Mouse (Mus musculus) C2C12 (cell line): ENCODE results near the gene Rcl1. TPM values are rescaled to one million over a fixed set of nuclear protein-coding genes. Genes with fewer than 3 reads are reported as not detected.

Source experiments
- H3K27me3 ChIP-seq: one replicate; pipeline ENCODE4 v1.6.1; 2011; ENCODE audit not compliant: control insufficient read depth, insufficient read depth, insufficient read length
- H3K36me3 ChIP-seq: one replicate; pipeline ENCODE4 v1.6.1; 2011; ENCODE audit not compliant: control insufficient read depth, insufficient read depth
- H3K4me3 ChIP-seq: one replicate; pipeline ENCODE4 v1.5.1; 2011; ENCODE audit warnings: mild to moderate bottlenecking, control low read depth; ENCODE audit not compliant: poor library complexity, insufficient read depth, severe bottlenecking
- H3K79me2 ChIP-seq: one replicate; pipeline ENCODE4 v1.6.1; 2011; ENCODE audit not compliant: control insufficient read depth, insufficient read depth
- H3K79me3 ChIP-seq: one replicate; pipeline ENCODE4 v1.6.1; 2011; ENCODE audit warnings: low read depth, control low read depth
- H3ac ChIP-seq: one replicate; pipeline ENCODE3; 2011; ENCODE audit warnings: low read depth; ENCODE audit not compliant: control insufficient read depth, insufficient read length
- CEBPB ChIP-seq: IDR thresholded peaks from one replicate; pipeline ENCODE4 v1.6.1; 2011; ENCODE audit warnings: low read depth, mild to moderate bottlenecking, control low read depth, moderate library complexity
- CTCF ChIP-seq: IDR thresholded peaks from one replicate; pipeline ENCODE4 v1.5.1; 2011; ENCODE audit not compliant: control insufficient read depth, insufficient read depth, insufficient read length
- FOSL1 ChIP-seq: IDR thresholded peaks from one replicate; pipeline ENCODE4 v1.8.0; 2011; ENCODE audit warnings: mild to moderate bottlenecking, low read length; ENCODE audit not compliant: poor library complexity, insufficient read depth, severe bottlenecking
- MAX ChIP-seq: IDR thresholded peaks from one replicate; pipeline ENCODE4 v1.6.1; 2011; ENCODE audit warnings: mild to moderate bottlenecking, control low read depth
- MYOD1 ChIP-seq: IDR thresholded peaks from one replicate; pipeline ENCODE4 v1.6.1; 2011; ENCODE audit warnings: low read depth; ENCODE audit not compliant: control insufficient read depth, insufficient read length
- MYOG ChIP-seq: IDR thresholded peaks from one replicate; pipeline ENCODE4 v1.6.1; 2011; ENCODE audit not compliant: control insufficient read depth, insufficient read length; ENCODE audit errors: extremely low read depth
- USF1 ChIP-seq: IDR thresholded peaks from one replicate; pipeline ENCODE4 v1.6.1; 2011; ENCODE audit warnings: low read depth, mild to moderate bottlenecking, control low read depth, moderate library complexity
- polyA plus RNA-seq: library from polyadenylated mRNA; unstranded; fragments of >200 nt; fragmentation: generic; extraction: Trizol; gene quantifications from one replicate; pipeline ENCODE4 v1.2.1, GENCODE M21; 2012; ENCODE audit warnings: missing spikeins

Rcl1 gene
- polyA plus RNA-seq, 1 experiment, result 45.4 TPM

DNA sequence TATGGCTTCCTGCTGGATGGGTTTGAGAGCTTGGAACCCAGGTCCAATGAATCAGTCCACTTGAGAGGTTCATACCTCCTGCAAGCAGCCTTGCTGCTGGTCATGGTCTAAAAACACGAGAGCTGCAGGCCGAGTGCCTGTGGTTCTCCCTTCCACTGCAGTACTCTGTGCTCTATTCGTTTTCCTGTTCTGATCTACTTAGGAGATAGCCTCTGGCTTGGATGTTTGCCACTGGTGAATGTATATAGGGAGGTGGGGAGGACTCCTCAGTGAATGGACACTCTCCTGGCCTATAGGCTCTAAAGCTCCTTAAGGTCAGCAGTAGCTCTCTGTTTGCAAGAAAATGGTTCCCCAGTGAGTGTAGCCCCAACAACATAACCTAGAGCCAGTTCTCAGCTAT lies 57.3 kb downstream of the Rcl1 start:
- Histone ChIP-seq H3K27me3 (no peaks in the 10 kb centered on the region), H3K79me3 (no peaks in the 10 kb centered on the region), H3K4me3 (no peak overlapping the region), H3K79me2 (no peaks in the 10 kb centered on the region), H3K36me3 (no peaks in the 10 kb centered on the region), H3ac (no peak overlapping the region)
- TF ChIP-seq CTCF, result no peak
- no peak for TF ChIP-seq MYOD1
- no peak for TF ChIP-seq CEBPB
- TF ChIP-seq MAX, result no peak
- no peak for TF ChIP-seq MYOG
- TF ChIP-seq USF1, result no peak
- TF ChIP-seq FOSL1, result no peak

DNA sequence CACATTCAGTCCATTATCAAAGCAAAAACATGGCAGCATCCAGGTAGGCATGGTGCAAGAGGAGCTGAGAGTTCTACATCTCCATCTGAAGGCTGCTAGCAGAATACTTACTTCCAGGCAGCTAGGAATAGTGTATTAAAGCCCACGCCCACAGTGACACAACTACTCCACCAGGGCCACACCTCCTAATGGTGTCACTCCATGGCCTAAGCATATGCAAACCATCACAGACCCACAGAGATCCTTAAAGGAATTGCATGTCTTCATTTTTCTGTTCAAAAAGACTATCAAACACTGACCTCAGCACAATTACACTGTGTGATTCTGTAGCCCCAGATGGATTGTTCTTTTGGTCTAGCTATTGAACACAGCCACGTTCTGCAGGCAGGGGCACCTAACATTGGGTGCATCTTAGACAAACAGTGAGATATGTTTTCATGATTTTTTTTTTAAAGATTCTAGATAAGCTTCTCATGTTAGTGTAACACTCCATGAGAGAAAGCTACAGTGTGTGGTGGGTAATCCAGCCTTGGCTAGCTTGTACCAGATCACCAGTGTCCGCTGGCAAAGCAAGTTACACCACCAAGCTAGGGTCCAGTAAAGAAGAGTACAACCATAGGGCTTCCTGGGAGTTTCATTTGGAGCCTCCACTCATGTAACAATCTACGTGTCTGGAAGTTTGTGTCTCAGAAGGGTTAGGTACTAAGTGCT lies 62.8 kb downstream of the Rcl1 start:
- Histone ChIP-seq H3K4me3 (no peak overlapping the region), H3K79me2 (no peaks in the 10 kb centered on the region)

DNA sequence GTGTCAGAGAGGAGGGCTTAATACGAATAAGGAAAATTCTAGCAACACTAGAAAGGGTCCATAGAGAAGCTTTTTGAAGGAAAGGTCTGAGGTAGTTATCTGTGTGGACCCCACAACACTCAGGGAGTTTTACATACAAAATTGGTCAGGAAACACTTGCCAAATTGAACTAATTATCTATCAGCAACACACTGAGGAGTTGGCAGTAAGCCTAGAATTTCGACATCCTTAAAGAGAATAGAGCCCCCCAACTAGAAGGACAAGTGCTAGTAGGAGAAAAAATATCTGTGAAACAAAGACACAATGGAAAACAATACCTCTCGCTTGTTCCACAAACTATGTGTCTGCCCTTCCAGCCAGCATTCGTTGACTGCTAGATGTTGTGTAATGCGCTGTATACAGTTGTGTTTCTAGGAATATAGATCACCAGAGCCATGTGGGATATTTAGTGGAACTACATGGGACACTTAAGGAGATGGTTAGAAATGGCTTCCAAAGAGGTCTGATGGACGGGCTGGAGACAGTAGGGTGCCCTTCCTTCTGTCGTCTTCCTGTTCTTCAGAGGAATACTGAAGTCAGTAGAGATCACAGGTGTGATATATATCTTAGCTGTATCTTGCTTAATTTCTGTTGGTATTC lies 63.5 kb downstream of the Rcl1 start:
- no peaks in the 10 kb centered on the region for H3K27me3 ChIP-seq
- no peaks in the 10 kb centered on the region for H3K36me3 ChIP-seq
- H3K79me2 ChIP-seq, result no peaks in the 10 kb centered on the region
- H3K4me3 ChIP-seq, result no peak overlapping the region
- TF ChIP-seq MAX, result no peak
- TF ChIP-seq FOSL1, result no peak
- no peak for TF ChIP-seq CEBPB
- no peak for TF ChIP-seq USF1
- TF ChIP-seq MYOD1, result no peak
- TF ChIP-seq CTCF, result no peak
- TF ChIP-seq MYOG, result no peak
- H3K79me3 ChIP-seq, result no peaks in the 10 kb centered on the region
- H3ac ChIP-seq, result no peak overlapping the region

More for the DNA sequence above, 62.8 kb downstream of the Rcl1 start:
- Histone ChIP-seq H3K27me3 (no peaks in the 10 kb centered on the region), H3ac (no peak overlapping the region), H3K79me3 (no peaks in the 10 kb centered on the region), H3K36me3 (no peaks in the 10 kb centered on the region)
- TF ChIP-seq MYOG (no peak), USF1 (no peak)

DNA sequence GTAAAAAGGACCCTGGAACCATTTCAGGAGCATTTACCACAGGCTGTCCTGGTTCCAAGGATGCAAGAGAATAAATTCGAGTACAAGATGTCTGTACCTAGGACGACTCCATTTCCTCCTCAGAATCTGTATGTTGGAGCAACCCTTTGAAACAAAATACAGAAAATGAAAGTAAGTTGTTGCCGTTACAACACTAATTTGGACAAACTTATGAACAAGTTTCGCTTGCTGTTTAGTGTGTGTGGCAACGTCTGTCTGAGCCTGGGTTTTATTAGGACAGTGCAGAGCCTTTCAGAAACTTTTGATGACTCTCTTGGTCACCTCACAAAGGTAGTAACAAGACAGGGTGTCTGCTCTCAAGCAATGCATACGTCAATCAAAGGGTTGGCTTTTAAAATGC lies 66.8 kb downstream of the Rcl1 start:
- Histone ChIP-seq H3K79me3 (no peaks in the 10 kb centered on the region), H3ac (no peak overlapping the region), H3K36me3 (no peaks in the 10 kb centered on the region), H3K27me3 (no peaks in the 10 kb centered on the region), H3K4me3 (no peak overlapping the region), H3K79me2 (no peaks in the 10 kb centered on the region)
- TF ChIP-seq FOSL1, result no peak

DNA sequence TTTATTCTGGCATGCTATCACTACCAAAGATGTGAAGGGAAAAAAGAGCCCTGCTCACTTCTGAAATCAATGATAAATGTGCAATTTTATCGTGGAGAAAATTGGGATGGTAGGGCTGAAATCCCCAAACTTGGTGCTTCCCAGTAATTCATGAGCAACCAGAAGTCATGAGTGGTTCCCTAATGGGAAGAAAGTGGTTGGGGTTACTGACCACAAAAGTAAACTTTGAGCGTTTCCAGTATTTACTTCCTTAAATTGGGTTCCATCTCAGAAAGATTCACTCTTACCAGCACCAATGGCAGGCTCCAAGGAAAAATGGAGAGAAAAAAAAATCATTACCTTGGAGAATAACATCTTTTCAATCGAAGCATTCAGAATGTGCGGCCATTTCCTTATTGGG lies 79.2 kb downstream of the Rcl1 start:
- Histone ChIP-seq H3K36me3 (no peaks in the 10 kb centered on the region), H3K79me2 (no peaks in the 10 kb centered on the region), H3K27me3 (no peaks in the 10 kb centered on the region), H3K79me3 (no peaks in the 10 kb centered on the region), H3ac (no peak overlapping the region), H3K4me3 (no peak overlapping the region)
- TF ChIP-seq MYOD1, result no peak
- no peak for TF ChIP-seq MYOG
- TF ChIP-seq CTCF, result no peak
- no peak for TF ChIP-seq CEBPB
- no peak for TF ChIP-seq MAX
- no peak for TF ChIP-seq FOSL1
- TF ChIP-seq USF1, result no peak

DNA sequence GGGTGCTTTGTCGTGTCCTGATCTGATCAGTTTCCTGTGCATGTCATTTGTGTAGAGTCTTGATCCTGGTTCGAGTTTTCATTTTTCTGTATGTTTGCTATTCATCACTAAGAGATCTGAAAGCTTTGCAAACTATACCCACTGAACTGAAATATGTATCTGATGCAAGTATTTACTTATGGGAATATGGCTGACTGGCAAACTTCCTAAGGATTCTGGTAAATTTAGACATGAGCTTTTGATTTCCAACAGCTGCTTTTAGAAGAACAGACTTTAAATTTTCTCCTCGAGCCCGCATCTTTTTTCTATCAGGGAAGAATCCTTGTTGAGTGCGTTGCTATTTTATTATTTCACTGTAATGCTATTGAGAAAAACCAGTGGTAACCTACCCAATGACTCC lies 81.0 kb downstream of the Rcl1 start:
- Histone ChIP-seq H3K4me3 (no peak overlapping the region), H3K79me2 (no peaks in the 10 kb centered on the region), H3K27me3 (no peaks in the 10 kb centered on the region), H3K36me3 (no peaks in the 10 kb centered on the region), H3ac (no peak overlapping the region), H3K79me3 (no peaks in the 10 kb centered on the region)
- TF ChIP-seq FOSL1 (no peak), MYOG (no peak), CEBPB (no peak), MAX (no peak), USF1 (no peak), MYOD1 (no peak), CTCF (no peak)
